13 mouse cellular contexts compared by ENCODE assay signal in genomic region chr4:141942403-141942802, GRCm38 (mm10).
DNase-seq lines count a peak whose midpoint lies in the region; ATAC-seq and TF ChIP-seq lines count a peak whose summit lies in the region.
"Had no signal": no experiment of that assay in that cellular context is flagged by ENCODE, and none has a peak within 500 bp of the region (broad histone marks: within the 10 kb centered on the region; RNA-seq: fewer than 3 reads in every experiment).

No protein-coding gene starts in this region.

- peaks cover 5% of the 10 kb centered on the region; the same call in 1 of the 2 replicates for H3K36me3 ChIP-seq in heart, embryonic 10.5 days
- H3K36me3 ChIP-seq in liver, adult 2 months (ENCODE audit: control insufficient read depth, insufficient read depth, low read length) = no peaks in the 10 kb centered on the region
- H3K36me3 ChIP-seq in stomach, embryonic 16.5 days (ENCODE audit: control insufficient read depth, insufficient read depth, low read length) = no peaks in the 10 kb centered on the region

- H3K27ac ChIP-seq in heart, embryonic 10.5 days = peak overlapping the region; percentile 56
- peak overlapping the region; percentile 77; the same call in 1 of the 2 replicates for H3K27ac ChIP-seq in layer of hippocampus, adult 2 months
- H3K27ac ChIP-seq in liver, adult 2 months (replicated peaks; ENCODE audit: insufficient read depth, low read depth, low read length) = peak overlapping the region; percentile 87
- no peak overlapping the region for H3K27ac ChIP-seq in stomach, embryonic 16.5 days (ENCODE audit: low read length)

- peak overlapping the region; percentile 10; the same call in 1 of the 2 replicates for H3K4me2 ChIP-seq in stomach, embryonic 16.5 days (ENCODE audit: low read depth, low read length)

- TF ChIP-seq POLR2A in liver, adult 2 months (IDR thresholded peaks at IDR 0.05; ENCODE audit: extremely low read depth, insufficient read depth, low read length) = 0 out of 2 replicates have a peak, but pooled peaks have one; percentile 50

- no peaks in the 10 kb centered on the region for H3K79me2 ChIP-seq in liver, adult 2 months (ENCODE audit: control insufficient read depth, insufficient read depth, low read length)

- intact Hi-C loops in gastrocnemius, postnatal 36 days (cut with DNase I) = no loop called here

- peak overlapping the region; percentile 68 for H3K9ac ChIP-seq in liver, adult 2 months (ENCODE audit: low read depth, low read length)
- no peak overlapping the region for H3K9ac ChIP-seq in stomach, embryonic 16.5 days (ENCODE audit: low read length)

- TF ChIP-seq CTCF in layer of hippocampus, adult 2 months (conservative IDR thresholded peaks at IDR 0.05) = no peak
- no peak for TF ChIP-seq CTCF in liver, adult 2 months (IDR thresholded peaks at IDR 0.05; ENCODE audit: low read depth, low read length)

- H3K4me3 ChIP-seq in heart, embryonic 10.5 days = peak overlapping the region; percentile 35
- H3K4me3 ChIP-seq in layer of hippocampus, adult 2 months = no peak overlapping the region
- no peak overlapping the region for H3K4me3 ChIP-seq in liver, adult 2 months (ENCODE audit: insufficient read depth, low read depth, low read length)
- no peak overlapping the region for H3K4me3 ChIP-seq in stomach, embryonic 16.5 days (replicated peaks; ENCODE audit: low read length)
- H3K4me3 ChIP-seq: myocyte had no signal

- H3K9me3 ChIP-seq in heart, embryonic 10.5 days = peaks cover 3% of the 10 kb centered on the region
- H3K9me3 ChIP-seq in stomach, embryonic 16.5 days (replicated peaks; ENCODE audit: control insufficient read depth, low read length) = no peaks in the 10 kb centered on the region

- peak; percentile 35; the same call in 1 of the 2 replicates for ATAC-seq in stomach, embryonic 16.5 days (ENCODE audit: insufficient read depth, low FRiP score)

- WGBS in heart, embryonic 10.5 days = 17% methylated on average over 11 of the region's 11 CpGs
- 12% methylated on average over 11 of the region's 11 CpGs for WGBS in liver, adult 2 months
- WGBS in stomach, embryonic 16.5 days = 16% methylated on average over 11 of the region's 11 CpGs

- H3K27me3 ChIP-seq in heart, embryonic 10.5 days (ENCODE audit: insufficient read depth, poor library complexity, severe bottlenecking) = no peaks in the 10 kb centered on the region; the same call in 1 of the 2 replicates
- H3K27me3 ChIP-seq in liver, adult 2 months (ENCODE audit: control insufficient read depth, insufficient read depth, low read length) = no peaks in the 10 kb centered on the region
- no peaks in the 10 kb centered on the region for H3K27me3 ChIP-seq in stomach, embryonic 16.5 days (ENCODE audit: control insufficient read depth, insufficient read depth, low read length)

- DNase-seq in heart, embryonic 10.5 days (ENCODE audit: low spot score) = no peak
- DNase-seq in heart, adult 18-20 months = no peak
- no peak for DNase-seq in layer of hippocampus, adult 2 months (ENCODE audit: low spot score in 2 of 2)
- DNase-seq in layer of hippocampus, adult 8-10 months (ENCODE audit: low spot score in 2 of 2) = no peak
- DNase-seq in liver, adult 2 months (ENCODE audit: extremely low read depth, low read depth, low spot score) = peak; percentile 92
- no peak for DNase-seq in gastrocnemius, postnatal 36 days
- no peak for DNase-seq in kidney, adult 11 months
- DNase-seq: adrenal gland, adult 2 months; cerebellum, postnatal 10 days; kidney, adult 8-10 months; layer of hippocampus, adult 9-11 months had no signal

- H3K4me1 ChIP-seq in heart, embryonic 10.5 days = peaks cover 32% of the 10 kb centered on the region
- peaks cover 11% of the 10 kb centered on the region for H3K4me1 ChIP-seq in liver, adult 2 months (ENCODE audit: control insufficient read depth, insufficient read depth, low read length)
- peaks cover 8% of the 10 kb centered on the region; the same call in 1 of the 2 replicates for H3K4me1 ChIP-seq in stomach, embryonic 16.5 days (ENCODE audit: control insufficient read depth, insufficient read depth, low read length)
